Mouse (Mus musculus) CH12.LX (cell line): ENCODE measurements around the gene Actr2. TPM values are rescaled to one million over a fixed set of nuclear protein-coding genes. Genes with fewer than 3 reads are reported as not detected.

ENCODE experiments used
- DNase-seq: peaks from one replicate; pipeline ENCODE4 v3.0.0-alpha.2; 2013; ENCODE audit errors: extremely low read depth
- H3K27ac ChIP-seq: 2 replicates; pipeline ENCODE4 v1.5.1; 2012; ENCODE audit warnings: low read depth, mild to moderate bottlenecking, control low read depth, moderate library complexity; ENCODE audit not compliant: insufficient read depth
- H3K27me3 ChIP-seq: replicated peaks from 2 replicates; pipeline ENCODE3; 2012; ENCODE audit warnings: inconsistent platforms
- H3K36me3 ChIP-seq, 2 experiments: replicated peaks in 1 of 2; 2 replicates each; pipeline versions ENCODE3 to v1.6.1; 2012; ENCODE audit warnings: inconsistent platforms in 1 of 2, low read length in 1 of 2, mild to moderate bottlenecking in 1 of 2, mixed read lengths in 1 of 2, moderate library complexity in 1 of 2; ENCODE audit not compliant: control insufficient read depth in 1 of 2, insufficient read depth in 1 of 2
- H3K4me1 ChIP-seq, 2 experiments: 2 replicates each; pipeline ENCODE4 v1.6.1; 2012; ENCODE audit warnings: inconsistent platforms in 1 of 2, moderate library complexity in 1 of 2; ENCODE audit not compliant: insufficient read depth in 2 of 2, control insufficient read depth in 1 of 2
- H3K4me2 ChIP-seq: 2 replicates; pipeline ENCODE4 v1.6.1; 2012; ENCODE audit warnings: low read depth, mild to moderate bottlenecking, control low read depth; ENCODE audit not compliant: poor library complexity, insufficient read depth, severe bottlenecking
- H3K4me3 ChIP-seq, 3 experiments: fragments of 150-350 bp in 1 of 3; sonication (generic) in 1 of 3; replicated peaks in 1 of 3; 2 replicates each; pipeline versions ENCODE3 to v1.5.1; 2011 to 2012; ENCODE audit warnings: low read depth in 2 of 3, low read length in 2 of 3, mild to moderate bottlenecking in 2 of 3, moderate library complexity in 2 of 3, control low read depth in 1 of 3, improper control_type of control experiment in 1 of 3, inconsistent platforms in 1 of 3, mixed read lengths in 1 of 3; ENCODE audit not compliant: poor library complexity in 1 of 3
- H3K79me2 ChIP-seq: replicated peaks from 2 replicates; pipeline ENCODE4 v1.6.1; 2012; ENCODE audit warnings: mild to moderate bottlenecking, moderate library complexity; ENCODE audit not compliant: control insufficient read depth, poor library complexity, insufficient read depth, severe bottlenecking; ENCODE audit errors: extremely low read depth
- H3K9ac ChIP-seq: 2 replicates; pipeline ENCODE4 v1.6.1; 2012; ENCODE audit warnings: low read depth, mild to moderate bottlenecking, control low read depth, moderate library complexity; ENCODE audit not compliant: insufficient read depth
- H3K9me3 ChIP-seq: replicated peaks from 2 replicates; pipeline ENCODE3; 2012; ENCODE audit warnings: low read length, inconsistent platforms, mixed read lengths
- CHD1 ChIP-seq: IDR thresholded peaks from 2 replicates; pipeline ENCODE4 v1.6.1; 2012; ENCODE audit warnings: low read depth, low read length, improper control_type of control experiment, inconsistent platforms
- E2F4 ChIP-seq: IDR thresholded peaks from 2 replicates; pipeline ENCODE4 v1.6.1; 2011; ENCODE audit warnings: low read depth, low read length, improper control_type of control experiment; ENCODE audit not compliant: insufficient replicate concordance
- ELF1 ChIP-seq: IDR thresholded peaks from 2 replicates; pipeline ENCODE4 v1.6.1; 2014; ENCODE audit warnings: low read depth, mild to moderate bottlenecking, inconsistent platforms, low read length, improper control_type of control experiment
- EP300 ChIP-seq: IDR thresholded peaks from 2 replicates; pipeline ENCODE4 v1.6.1; 2011; ENCODE audit warnings: low read length, improper control_type of control experiment
- ETS1 ChIP-seq: conservative IDR thresholded peaks from 2 replicates; pipeline ENCODE4 v1.6.1; 2012; ENCODE audit warnings: low read depth, mild to moderate bottlenecking, inconsistent platforms, low read length, improper control_type of control experiment, moderate library complexity
- JUN ChIP-seq: IDR thresholded peaks from 2 replicates; pipeline ENCODE4 v1.6.1; 2011; ENCODE audit warnings: low read depth, mild to moderate bottlenecking, low read length, improper control_type of control experiment, moderate library complexity; ENCODE audit not compliant: insufficient read depth
- MAFK ChIP-seq: IDR thresholded peaks from 2 replicates; pipeline ENCODE4 v1.6.1; 2011; ENCODE audit warnings: low read length, improper control_type of control experiment; ENCODE audit not compliant: insufficient replicate concordance
- MAX ChIP-seq: IDR thresholded peaks from 2 replicates; pipeline ENCODE4 v1.6.1; 2011; ENCODE audit warnings: low read length, improper control_type of control experiment
- MAZ ChIP-seq: IDR thresholded peaks from 2 replicates; pipeline ENCODE4 v1.6.1; 2012; ENCODE audit warnings: low read depth, mild to moderate bottlenecking, inconsistent platforms, low read length, improper control_type of control experiment, moderate library complexity
- MXI1 ChIP-seq: IDR thresholded peaks from 2 replicates; pipeline ENCODE4 v1.6.1; 2011; ENCODE audit warnings: mild to moderate bottlenecking, low read depth, low read length, improper control_type of control experiment
- NRF1 ChIP-seq: IDR thresholded peaks from 2 replicates; pipeline ENCODE4 v1.6.1; 2014; ENCODE audit warnings: low read depth, mild to moderate bottlenecking, inconsistent platforms, low read length, improper control_type of control experiment, moderate library complexity
- PAX5 ChIP-seq: IDR thresholded peaks from 2 replicates; pipeline ENCODE4 v1.6.1; 2012; ENCODE audit warnings: low read length, inconsistent platforms, mixed read lengths
- RAD21 ChIP-seq: IDR thresholded peaks from 2 replicates; pipeline ENCODE4 v1.6.1; 2011; ENCODE audit warnings: low read depth, mild to moderate bottlenecking, low read length, improper control_type of control experiment, moderate library complexity
- SMC3 ChIP-seq: IDR thresholded peaks from 2 replicates; pipeline ENCODE4 v1.6.1; 2011; ENCODE audit warnings: low read depth, low read length, improper control_type of control experiment
- TBP ChIP-seq: conservative IDR thresholded peaks from 2 replicates; pipeline ENCODE4 v1.6.1; 2011; ENCODE audit warnings: low read depth, low read length, improper control_type of control experiment
- TCF12 ChIP-seq: IDR thresholded peaks from 2 replicates; pipeline ENCODE4 v1.6.1; 2014; ENCODE audit warnings: low read depth, mild to moderate bottlenecking, inconsistent platforms, low read length, improper control_type of control experiment
- UBTF ChIP-seq: IDR thresholded peaks from 2 replicates; pipeline ENCODE4 v1.6.1; 2012; ENCODE audit warnings: low read depth, mild to moderate bottlenecking, inconsistent platforms, low read length, improper control_type of control experiment, moderate library complexity
- ZC3H11A ChIP-seq: IDR thresholded peaks from 2 replicates; pipeline ENCODE4 v1.6.1; 2012; ENCODE audit warnings: low read depth, mild to moderate bottlenecking, inconsistent platforms, low read length, improper control_type of control experiment
- dilution Hi-C: fragments of 300-500 bp; cut with MboI; formaldehyde crosslinking; loops from 2 replicates; pipeline ENCODE4 v1.14.3; 2020; ENCODE audit warnings: low sequenced_read_pairs; ENCODE audit not compliant: extremely low pct_unique_long_range_greater_than_20kb, extremely low pct_ligation_motif_present
- in situ Hi-C: fragments of 300-500 bp; cut with MboI; formaldehyde crosslinking; loops from 3 replicates; pipeline ENCODE4 v1.14.3; 2019; ENCODE audit warnings: low sequenced_read_pairs, low pct_ligation_motif_present, low pct_unique_long_range_greater_than_20kb, mixed read lengths
- polyA plus RNA-seq: library from polyadenylated mRNA; unstranded; fragments of >175 nt; gene quantifications from 2 replicates; pipeline ENCODE4 v1.2.1, GENCODE M21; 2012; ENCODE audit warnings: low read depth; ENCODE audit not compliant: insufficient read length
- total RNA-seq, 2 experiments: library from RNA; depleted of rRNA; stranded (reverse); fragments of 300-350 nt in 1 of 2; fragments of >200 nt in 1 of 2; gene quantifications; 2 replicates each; pipeline ENCODE4 v1.2.3; 2012 to 2014

The Actr2 gene
- total and polyA plus RNA-seq, 3 experiments = 141 to 327 (median 189) TPM

DNA sequence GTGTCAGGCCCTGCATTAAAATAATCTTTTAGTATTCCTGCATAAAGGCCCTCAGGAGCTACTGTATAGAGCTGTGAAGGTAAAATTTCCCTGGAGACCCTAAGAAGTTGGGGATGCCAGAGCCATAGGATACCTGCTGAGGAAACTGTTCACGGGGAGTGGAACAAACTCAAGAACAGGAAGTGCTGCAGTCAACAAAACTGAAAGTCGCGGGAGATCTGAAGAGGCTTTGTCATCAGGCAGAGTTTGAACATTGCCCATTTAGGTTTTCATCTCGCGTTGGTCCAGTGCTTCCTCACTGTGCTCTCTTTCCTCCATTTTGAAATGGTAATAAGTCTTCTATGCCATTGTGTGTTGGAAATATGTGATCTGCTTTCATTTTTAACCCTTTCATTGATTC lies 38.6 kb upstream of the Actr2 start:
- Histone ChIP-seq H3K9ac (no peak overlapping the region), H3K9me3 (peaks cover 6% of the 10 kb centered on the region), H3K27me3 (no peaks in the 10 kb centered on the region), H3K4me3 (no peak overlapping the region), H3K4me2 (peak overlapping the region; percentile 22), H3K4me1 (peaks cover 4 to 5% of the 10 kb centered on the region in 2 experiments; a peak in 2 of 4 replicates), H3K27ac (no peak overlapping the region), H3K36me3 (no peaks in the 10 kb centered on the region), H3K79me2 (no peaks in the 10 kb centered on the region)
- dilution Hi-C loops = no loop called here
- TF ChIP-seq SMC3 (no peak), ELF1 (peak; percentile 52; the same call in 1 of the 2 replicates)
- TF ChIP-seq, all 38 proteins: peak for 1
- in situ Hi-C loops = no loop called here
- DNase-seq = no peak

DNA sequence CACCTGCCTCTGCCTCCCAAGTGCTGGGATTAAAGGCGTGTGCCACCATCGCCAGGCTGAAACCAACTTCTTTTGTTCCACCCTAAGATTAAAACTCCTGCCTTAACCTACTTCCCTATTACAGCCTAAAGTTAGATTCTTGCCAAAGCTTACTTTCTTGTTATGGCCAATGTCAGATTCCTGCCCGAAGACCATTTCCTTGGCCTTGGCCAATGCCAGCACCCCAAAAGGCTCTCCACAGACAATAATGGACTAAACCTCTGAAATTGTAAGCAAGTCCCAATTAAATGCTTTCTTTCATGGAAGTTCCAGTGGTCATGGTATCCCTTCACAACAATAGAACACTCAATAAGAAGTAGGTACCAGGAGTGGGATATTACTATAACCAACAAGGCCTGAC lies 37.2 kb upstream of the Actr2 start:
- dilution Hi-C loops = no loop called here

DNA sequence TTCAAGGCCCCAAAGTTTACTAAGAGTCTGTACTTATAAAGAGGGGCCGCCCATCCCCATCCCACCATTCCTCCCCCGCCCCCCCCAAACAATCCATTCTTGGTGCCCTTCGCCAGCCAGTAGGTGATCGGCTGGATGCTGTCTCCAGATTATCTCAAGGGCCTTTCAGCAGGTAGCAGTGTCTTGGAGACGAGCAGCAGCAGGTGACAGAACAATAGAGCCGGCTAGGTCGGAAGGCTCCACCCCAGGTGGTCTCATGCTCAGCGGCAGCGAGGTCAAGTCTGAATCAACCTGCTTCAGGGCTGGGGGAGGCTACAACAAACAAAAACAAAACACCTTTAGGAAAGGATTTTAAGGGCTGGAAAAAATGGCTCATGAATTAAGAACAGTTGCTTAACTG lies 32.7 kb upstream of the Actr2 start:
- no peak for DNase-seq
- Histone ChIP-seq H3K36me3 (no peaks in the 10 kb centered on the region), H3K4me2 (no peak overlapping the region), H3K27ac (no peak overlapping the region), H3K9ac (no peak overlapping the region), H3K4me3 (no peak overlapping the region), H3K79me2 (no peaks in the 10 kb centered on the region), H3K9me3 (peaks cover 4% of the 10 kb centered on the region), H3K4me1 (peaks cover 0 to 5% of the 10 kb centered on the region in 2 experiments; a peak in 1 of 4 replicates), H3K27me3 (no peaks in the 10 kb centered on the region)
- TF ChIP-seq PAX5 = no peak
- TF ChIP-seq MAX = no peak
- no peak for TF ChIP-seq MAZ
- TF ChIP-seq EP300 = no peak
- TF ChIP-seq RAD21 = no peak
- in situ Hi-C loops (no loop called here), dilution Hi-C loops (no loop called here)

More for the DNA sequence above, 37.2 kb upstream of the Actr2 start:
- H3K36me3 ChIP-seq = no peaks in the 10 kb centered on the region
- H3K4me3 ChIP-seq = no peak overlapping the region
- no peak overlapping the region for H3K4me2 ChIP-seq
- H3K4me1 ChIP-seq = peaks cover 4 to 10% of the 10 kb centered on the region in 2 experiments; a peak in 2 of 4 replicates
- no peak for DNase-seq
- no peak overlapping the region for H3K9ac ChIP-seq
- no peaks in the 10 kb centered on the region for H3K27me3 ChIP-seq
- H3K9me3 ChIP-seq = peaks cover 6% of the 10 kb centered on the region
- TF ChIP-seq MAFK = no peak
- no peak for TF ChIP-seq NRF1
- TF ChIP-seq CHD1 = no peak
- no peak for TF ChIP-seq ELF1
- TF ChIP-seq ETS1 = no peak
- no peak for TF ChIP-seq ZC3H11A
- TF ChIP-seq TBP = no peak
- no peak for TF ChIP-seq JUN
- no peak for TF ChIP-seq SMC3
- no peak for TF ChIP-seq E2F4
- no peak for TF ChIP-seq MXI1
- no peak for TF ChIP-seq UBTF
- TF ChIP-seq TCF12 = no peak
- no peak overlapping the region for H3K27ac ChIP-seq
- in situ Hi-C loops = no loop called here
- no peaks in the 10 kb centered on the region for H3K79me2 ChIP-seq
